Mouse (Mus musculus) liver, postnatal 0 days (tissue): ENCODE data around the gene Setdb2.

Experiments used
- CTCF ChIP-seq: sonication (generic); IDR thresholded peaks from 2 replicates; pipeline ENCODE4 v1.5.1; 2016; ENCODE audit warnings: antibody characterized with exemption, low read depth
- EP300 ChIP-seq: IDR thresholded peaks from 2 replicates; pipeline ENCODE4 v1.6.1; 2016; ENCODE audit warnings: antibody characterized with exemption, low read depth, mild to moderate bottlenecking

- no peak for TF ChIP-seq CTCF
- no peak for TF ChIP-seq EP300
Measured at GRCm38 (mm10) chr14:59466503-59466902, 25.8 kb upstream of the Setdb2 start.
